Mouse (Mus musculus) bone marrow, adult 2 months (tissue): ENCODE data around the gene Sept9. TPM values are rescaled to one million over a fixed set of nuclear protein-coding genes. Genes with fewer than 3 reads are reported as not detected.

Experiments used
- H3K27ac ChIP-seq: fragments of 200-500 bp; 2 replicates; pipeline ENCODE4 v1.5.1; 2012; ENCODE audit warnings: low read depth, mild to moderate bottlenecking, control low read depth, inconsistent platforms, low read length; ENCODE audit not compliant: control insufficient read depth, poor library complexity, insufficient read depth
- H3K4me1 ChIP-seq: fragments of 200-500 bp; 2 replicates; pipeline ENCODE4 v1.6.1; 2011; ENCODE audit warnings: low read length; ENCODE audit not compliant: control insufficient read depth, insufficient read depth
- H3K4me3 ChIP-seq: fragments of 200-500 bp; replicated peaks from 2 replicates; pipeline ENCODE3; 2011; ENCODE audit warnings: mild to moderate bottlenecking, low read depth, low read length, control low read depth; ENCODE audit not compliant: control insufficient read depth
- CTCF ChIP-seq: fragments of 200-500 bp; IDR thresholded peaks from 2 replicates; pipeline ENCODE4 v1.5.1; 2011; ENCODE audit warnings: low read length, control low read depth; ENCODE audit not compliant: control insufficient read depth, insufficient read depth
- POLR2A ChIP-seq: fragments of 200-500 bp; IDR thresholded peaks from 2 replicates; pipeline ENCODE4 v1.6.1; 2011; ENCODE audit warnings: low read depth, mild to moderate bottlenecking, control low read depth, low read length, borderline replicate concordance; ENCODE audit not compliant: control insufficient read depth
- WGBS: fragments of 180-500 bp; shearing (Covaris S2); methylation state at CpG from one replicate; pipeline ENCODE4 v1.1.7; 2018; 5-methylcytosine and 5-hydroxymethylcytosine counted together
- polyA plus RNA-seq: library from polyadenylated mRNA; stranded (reverse); fragments of >200 nt; gene quantifications from 2 replicates; pipeline ENCODE4 v1.2.4, GENCODE M21; 2011; ENCODE audit warnings: low replicate concordance; ENCODE audit not compliant: missing spikeins, insufficient read depth, insufficient read length

Gene Sept9
- polyA plus RNA-seq, 1 experiment, result 51.6 TPM

DNA sequence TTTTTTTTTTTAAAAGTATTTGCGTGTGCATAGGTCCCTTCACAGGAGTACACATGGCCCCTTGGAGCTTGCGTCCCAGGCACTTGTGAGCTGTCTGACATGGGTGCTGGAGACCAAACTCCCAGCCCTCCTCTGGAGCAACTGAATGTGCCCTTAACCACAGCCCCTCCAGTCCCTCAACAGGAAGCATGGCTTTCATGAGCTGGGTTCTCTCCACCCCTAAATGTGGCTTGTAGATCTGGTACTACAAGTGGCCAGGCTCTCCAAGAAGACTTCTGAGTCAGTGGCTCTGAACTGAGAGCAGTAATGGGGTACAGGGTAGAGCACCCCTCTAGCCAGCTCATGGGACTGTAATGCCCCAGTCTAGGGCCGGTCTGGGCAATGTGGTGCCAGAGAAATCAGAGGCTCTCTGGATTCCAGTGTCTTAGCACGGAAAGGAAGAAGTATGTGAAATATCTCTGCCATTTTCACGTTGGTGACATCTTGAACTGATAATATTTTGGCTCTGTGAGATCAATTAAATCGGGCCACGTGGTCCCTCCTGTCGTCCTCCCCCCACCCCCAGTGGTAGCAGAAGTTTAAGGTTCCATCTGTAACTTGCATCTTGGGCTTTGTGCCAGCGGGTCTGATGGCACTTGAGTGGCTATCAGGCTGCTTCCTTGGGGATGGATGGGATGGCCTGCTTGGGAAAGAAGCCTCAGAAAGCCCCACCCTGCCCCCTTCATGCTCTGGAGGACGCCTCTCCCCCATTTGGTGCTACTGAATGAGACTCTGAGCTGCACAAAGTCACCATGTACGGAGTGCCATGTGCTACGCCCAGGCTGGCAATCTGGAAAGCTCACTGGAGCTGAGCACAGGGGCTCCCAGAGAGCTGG, 130.9 kb downstream of the Sept9 start:
- no peak overlapping the region for H3K4me3 ChIP-seq
- WGBS, result 31% methylated on average over 12 of the region's 12 CpGs
- H3K4me1 ChIP-seq, result peaks cover 12% of the 10 kb centered on the region
- H3K27ac ChIP-seq, result peak overlapping the region; percentile 11
- TF ChIP-seq CTCF (no peak), POLR2A (no peak)

DNA sequence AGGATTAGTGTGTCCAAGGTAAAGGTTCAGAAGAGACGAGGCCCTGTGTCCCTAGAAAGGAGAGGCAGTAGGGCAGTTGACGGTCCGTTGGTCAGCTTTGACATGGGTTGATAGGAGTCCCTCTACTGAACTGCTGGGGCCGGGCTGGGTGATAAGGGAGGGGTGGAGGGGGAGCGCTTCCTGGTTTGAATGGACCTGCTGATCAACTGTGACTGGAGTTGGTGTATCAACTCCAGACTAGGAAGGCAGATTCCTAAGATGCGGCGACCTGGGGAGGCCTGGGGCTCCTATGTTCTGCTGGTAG, 131.4 kb downstream of the Sept9 start:
- no peak overlapping the region for H3K4me3 ChIP-seq

DNA sequence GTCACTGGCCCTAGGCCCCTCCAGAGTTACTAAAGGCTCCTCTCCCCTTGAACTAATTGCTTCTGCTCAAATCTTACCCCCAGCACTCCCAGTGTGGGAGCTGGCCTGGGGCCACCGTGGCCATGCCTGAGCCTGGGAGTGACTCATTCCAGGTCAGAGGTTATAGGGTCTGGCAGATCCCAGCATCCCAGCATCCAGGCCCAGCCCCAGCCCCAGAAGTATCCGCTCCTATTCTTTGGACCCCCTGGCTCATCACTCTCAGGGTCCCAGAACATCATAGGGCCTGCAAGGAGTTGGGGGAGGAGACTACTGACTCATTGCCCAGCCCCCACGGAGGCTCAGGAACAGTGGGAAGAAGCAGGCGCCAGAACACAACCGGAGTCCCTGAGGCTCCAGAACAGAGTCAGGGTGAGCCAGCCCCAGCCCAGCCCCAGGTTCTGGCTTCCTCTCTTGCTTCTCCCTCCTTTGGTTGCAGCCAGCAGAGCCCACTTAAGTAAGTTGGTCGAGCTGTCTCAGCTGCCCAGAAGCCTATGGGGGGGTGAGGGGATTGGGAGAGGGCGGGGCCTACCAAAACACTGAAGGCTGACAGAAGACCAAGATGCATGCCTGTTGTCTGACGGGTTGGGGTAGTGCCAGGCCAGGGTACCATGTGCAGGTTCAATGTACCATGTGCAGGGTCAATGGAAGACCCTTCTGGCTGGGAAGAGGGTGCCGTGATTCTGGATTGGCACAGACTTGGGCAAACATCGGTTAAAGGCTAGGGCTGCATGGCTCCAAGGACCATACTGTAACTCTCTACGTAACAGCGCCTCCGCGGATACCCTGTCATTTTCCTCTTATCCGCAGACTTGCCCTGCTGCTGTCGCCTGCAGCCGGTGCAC, 132.1 kb downstream of the Sept9 start:
- 7% methylated on average over 17 of the region's 17 CpGs for WGBS
- peak overlapping the region; percentile 88 for H3K27ac ChIP-seq
- TF ChIP-seq POLR2A (no peak), CTCF (no peak)
- H3K4me1 ChIP-seq, result peaks cover 15% of the 10 kb centered on the region
- H3K4me3 ChIP-seq, result peak overlapping the region; percentile 77

More for the DNA sequence above, 131.4 kb downstream of the Sept9 start:
- peaks cover 13% of the 10 kb centered on the region for H3K4me1 ChIP-seq
- 29% methylated on average over 7 of the region's 7 CpGs for WGBS
- H3K27ac ChIP-seq, result peak overlapping the region; percentile 88
- TF ChIP-seq CTCF (no peak), POLR2A (no peak)

DNA sequence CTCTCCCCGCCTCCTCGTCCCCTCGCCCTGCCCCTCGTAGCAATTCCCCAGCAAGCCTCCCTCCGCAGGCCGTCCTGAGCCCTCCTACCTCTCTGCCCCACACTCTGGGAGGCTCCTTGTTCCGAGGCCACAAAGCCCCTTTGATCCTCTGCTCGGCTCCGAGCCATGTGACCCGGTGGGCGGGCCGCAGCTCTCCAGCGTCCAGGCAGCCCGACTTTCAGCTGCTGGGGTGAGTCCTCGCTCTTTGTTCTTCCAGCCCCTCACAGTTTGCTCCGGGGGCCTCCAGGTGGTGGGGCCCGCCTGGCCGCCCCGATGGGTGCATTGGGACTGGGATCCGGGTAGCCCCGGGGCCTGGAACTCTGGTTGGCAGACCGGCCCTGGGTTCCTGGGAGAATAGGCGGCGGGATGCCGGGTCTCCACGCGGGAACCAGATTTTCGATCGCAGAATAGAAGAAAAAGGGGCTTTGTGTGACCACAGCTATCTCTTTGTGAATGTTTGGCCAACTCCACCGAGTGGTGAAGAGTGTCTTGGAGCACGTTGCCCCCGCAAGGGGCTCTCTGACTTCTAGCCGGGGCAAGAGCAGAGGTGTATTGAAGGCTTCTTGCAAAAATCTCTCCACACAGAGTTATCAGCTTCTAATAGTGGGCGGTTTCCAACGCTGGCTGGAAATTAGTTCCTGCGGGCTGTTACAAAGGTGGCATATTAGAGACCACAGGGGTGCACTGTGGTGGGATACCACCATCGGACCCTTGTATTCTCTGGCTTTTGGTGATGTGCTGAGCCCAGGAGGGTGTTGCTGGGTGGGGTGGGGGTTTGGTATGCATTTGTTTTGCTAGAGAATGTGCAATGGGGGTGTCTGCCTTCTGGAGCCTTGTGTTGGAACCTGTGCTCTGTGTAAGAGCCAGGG, 133.0 kb downstream of the Sept9 start:
- Histone ChIP-seq H3K27ac (peak overlapping the region; percentile 88), H3K4me3 (peak overlapping the region; percentile 77), H3K4me1 (peaks cover 10% of the 10 kb centered on the region)
- WGBS, result 1% methylated on average over 37 of the region's 37 CpGs
- TF ChIP-seq POLR2A (peak; percentile 64; the same call in 1 of the 2 replicates), CTCF (no peak)

DNA sequence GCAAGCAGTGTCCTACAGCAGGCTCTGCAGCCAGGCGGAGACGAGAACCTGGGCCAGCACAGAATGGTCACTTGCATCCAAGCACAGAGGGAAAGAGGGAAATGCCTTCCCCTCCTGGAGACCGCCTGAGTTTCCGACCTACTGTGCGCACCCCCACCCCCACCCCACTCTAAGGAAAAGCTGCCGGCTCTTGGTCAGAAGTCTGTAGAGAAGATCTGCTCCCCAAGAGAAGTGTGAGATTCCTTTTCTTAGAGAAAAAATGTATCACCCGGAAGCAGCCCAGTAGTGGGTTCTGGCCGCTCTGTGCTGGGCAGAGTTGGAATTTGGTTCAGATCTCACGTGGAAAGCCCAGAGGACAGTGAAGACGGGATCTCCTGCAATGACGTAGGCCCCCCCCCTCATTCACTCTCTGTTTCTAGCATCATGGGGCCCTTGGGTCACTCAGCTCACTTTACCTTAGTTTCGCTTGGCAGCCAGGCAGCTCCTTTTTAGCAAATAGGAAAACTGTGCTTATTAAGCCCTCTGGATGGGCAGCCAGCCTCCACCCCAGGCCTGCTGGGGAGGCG, 133.8 kb downstream of the Sept9 start:
- Histone ChIP-seq H3K4me1 (peaks cover 14% of the 10 kb centered on the region), H3K4me3 (peak overlapping the region; percentile 77), H3K27ac (peak overlapping the region; percentile 88)
- 14% methylated on average over 13 of the region's 13 CpGs for WGBS
- TF ChIP-seq POLR2A (no peak), CTCF (no peak)

DNA sequence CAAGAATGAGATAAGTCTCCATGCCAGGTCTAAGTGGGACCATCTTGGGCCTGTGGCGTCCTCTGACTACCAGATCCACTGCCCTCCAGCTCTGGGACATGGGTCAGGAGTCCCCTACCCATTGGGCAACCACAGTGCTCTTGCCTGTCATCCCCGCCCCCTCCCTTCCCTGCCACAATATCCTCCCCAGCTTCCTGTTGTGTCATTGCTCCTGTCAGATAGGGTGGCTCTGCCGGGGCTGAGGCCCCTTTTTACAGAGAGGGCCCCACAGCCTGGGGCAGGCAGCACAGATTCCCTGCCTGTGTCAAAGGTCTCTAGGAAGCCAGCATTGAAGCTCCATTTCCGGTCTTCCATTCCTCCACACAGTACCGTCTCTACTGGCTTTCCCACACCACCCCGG, 134.6 kb downstream of the Sept9 start:
- peak; percentile 34; the same call in 1 of the 2 replicates for TF ChIP-seq POLR2A
- TF ChIP-seq CTCF, result no peak
- WGBS, result under 1% methylated on average over 6 of the region's 6 CpGs
- peak overlapping the region; percentile 88 for H3K27ac ChIP-seq
- H3K4me1 ChIP-seq, result peaks cover 20% of the 10 kb centered on the region
- H3K4me3 ChIP-seq, result peak overlapping the region; percentile 77

DNA sequence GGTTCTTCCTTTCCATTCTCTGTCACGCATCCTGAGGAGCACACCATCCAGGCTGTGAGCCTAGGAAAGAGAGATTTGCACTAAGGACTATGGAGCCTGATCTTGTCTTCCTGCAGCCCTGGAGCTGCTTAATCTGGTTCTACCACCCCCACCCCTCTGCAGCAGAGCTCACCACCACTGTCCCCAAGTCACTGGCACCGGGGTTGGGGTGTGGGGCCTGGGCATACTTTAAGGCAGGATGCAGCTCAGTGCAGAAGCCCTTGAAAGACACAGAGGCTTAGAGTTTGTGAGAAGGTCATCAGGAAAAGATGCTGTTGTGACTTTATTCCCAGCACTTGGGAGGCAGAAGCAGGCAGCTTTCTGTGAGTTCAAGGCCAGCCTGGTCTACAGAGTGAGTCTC, 135.7 kb downstream of the Sept9 start:
- WGBS, result 45% methylated on average over 2 of the region's 2 CpGs
- peaks cover 21% of the 10 kb centered on the region for H3K4me1 ChIP-seq
- H3K4me3 ChIP-seq, result no peak overlapping the region
- no peak for TF ChIP-seq CTCF
- TF ChIP-seq POLR2A, result no peak
- H3K27ac ChIP-seq, result peak overlapping the region; percentile 88; the same call in 1 of the 2 replicates
